Mouse (Mus musculus) cerebellum, adult 9-10 months (tissue): Measurements from ENCODE around the gene Gpr146.
"Not testable (repeated sequence)": the region's sequence is repeated elsewhere in the genome, so short reads cannot be mapped to it uniquely, and the experiment has no call there.

Experiments used
- DNase-seq: peaks from one replicate; pipeline ENCODE4 v3.0.0; 2022

The Gpr146 gene

DNA sequence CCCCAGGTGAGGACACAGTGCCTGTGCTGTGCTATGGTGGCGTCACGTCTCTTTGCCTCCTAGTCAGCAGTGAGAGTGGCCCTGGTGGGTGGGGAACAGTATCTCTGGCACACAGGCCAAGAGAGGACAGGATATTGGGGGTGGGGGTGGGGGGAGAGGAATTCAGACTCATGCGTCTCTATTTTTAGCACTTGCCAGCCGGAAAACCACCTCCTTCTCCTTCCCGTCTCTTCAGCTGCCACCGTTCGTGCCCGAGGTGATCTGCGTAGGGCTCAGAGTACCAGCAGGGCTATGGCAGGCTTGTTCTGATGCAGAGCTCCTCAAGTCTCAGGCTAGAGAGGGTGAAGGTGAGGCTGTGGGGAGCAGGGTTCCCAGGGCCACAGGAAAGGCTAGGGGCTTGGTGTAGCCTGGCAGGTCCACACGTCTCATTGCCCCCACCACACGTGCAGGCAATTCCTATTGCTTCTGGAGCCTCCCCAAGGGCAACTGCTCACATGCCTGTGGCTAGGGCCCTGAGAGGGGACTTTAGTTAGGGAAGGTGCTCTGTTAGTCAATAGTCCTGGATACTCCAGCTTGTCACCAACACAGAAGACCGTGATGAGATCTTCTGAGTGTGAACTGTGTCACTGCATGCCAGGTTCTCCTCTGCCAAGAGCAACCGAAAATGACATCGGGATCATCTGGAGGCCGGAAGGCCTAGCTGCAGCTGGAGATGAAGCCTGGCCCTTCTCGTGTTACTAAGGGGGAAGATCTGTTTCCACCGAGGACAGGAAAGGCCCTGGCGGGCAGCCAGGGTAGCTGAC lies at the start of gene Gpr146:
Gene Gpr146, plus strand, starts transcription at position 230 of the 803 bp plus-strand sequence.
- no peak for DNase-seq

DNA sequence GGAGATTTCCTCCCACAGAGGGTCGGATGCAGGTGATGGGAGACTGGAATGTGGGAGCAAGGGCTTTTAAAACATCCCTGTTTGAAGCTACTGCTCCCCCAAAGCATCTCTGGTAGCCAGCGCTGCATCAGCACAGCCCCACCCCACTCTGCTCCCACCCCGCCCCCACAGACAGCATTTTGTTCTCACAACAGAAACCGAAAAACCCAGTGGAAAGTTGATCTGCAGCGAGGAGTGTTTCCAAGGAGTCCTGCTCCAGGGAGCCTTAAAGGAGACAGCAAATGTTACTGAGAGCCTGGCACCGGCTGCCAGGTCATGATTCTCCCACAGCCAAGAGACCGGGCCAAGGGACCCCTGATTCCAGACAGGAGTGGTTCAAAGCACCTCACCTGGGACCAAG lies 46.7 kb upstream of the Gpr146 start:
- DNase-seq = no peak

DNA sequence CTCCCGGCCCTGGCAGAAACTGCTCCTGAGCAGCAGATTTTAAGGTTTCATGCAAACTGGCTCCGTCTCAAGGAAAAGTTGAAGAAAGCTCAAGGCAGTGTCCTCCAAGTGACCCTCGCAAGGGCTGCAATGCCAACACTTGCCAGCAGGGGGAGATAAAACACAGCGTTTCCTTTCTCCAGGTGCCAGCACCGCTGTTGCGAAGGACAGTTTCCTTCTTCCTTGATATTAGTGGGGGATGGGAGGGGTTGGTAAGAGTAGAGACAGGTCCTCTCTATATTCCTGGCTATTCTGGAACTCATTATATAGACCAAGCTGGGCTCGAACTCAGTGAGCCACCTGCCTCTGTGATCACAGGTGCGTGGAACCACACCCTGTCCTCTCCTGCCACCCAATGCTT lies 45.8 kb upstream of the Gpr146 start:
- peak; percentile 86 for DNase-seq

DNA sequence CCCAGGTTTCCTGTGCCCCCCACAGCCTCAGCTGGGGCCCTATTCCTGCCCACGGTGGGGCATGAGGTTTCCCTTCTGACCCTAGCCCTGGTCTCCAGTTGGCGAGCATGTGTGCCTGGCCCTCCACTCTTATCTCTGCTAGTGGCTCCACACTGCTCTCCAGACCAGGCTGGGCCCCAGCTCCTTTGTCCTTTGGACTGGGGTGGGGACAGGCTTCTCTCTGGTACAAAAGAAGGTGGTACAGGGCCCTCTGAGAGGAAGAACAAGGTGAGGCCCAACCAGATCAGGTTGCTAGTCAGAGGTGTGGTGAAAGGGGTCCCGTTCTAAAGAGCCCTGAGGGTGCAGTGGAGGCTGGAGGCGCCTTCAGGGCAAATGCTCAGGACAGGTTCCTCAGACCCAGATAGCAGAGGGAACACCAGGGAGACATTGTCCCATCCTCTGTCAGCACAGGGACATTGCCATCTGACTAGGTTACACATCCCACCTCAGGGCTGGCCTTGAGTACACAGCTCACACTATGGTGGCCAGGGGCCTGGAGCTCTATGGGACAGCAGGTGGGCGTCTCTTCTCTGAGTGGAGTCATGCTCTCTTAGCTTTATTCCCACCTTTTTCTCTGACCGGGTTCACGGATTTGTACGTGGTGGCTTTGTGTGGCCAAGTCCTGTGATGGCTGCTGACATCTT lies 44.8 kb upstream of the Gpr146 start:
- DNase-seq = no peak

DNA sequence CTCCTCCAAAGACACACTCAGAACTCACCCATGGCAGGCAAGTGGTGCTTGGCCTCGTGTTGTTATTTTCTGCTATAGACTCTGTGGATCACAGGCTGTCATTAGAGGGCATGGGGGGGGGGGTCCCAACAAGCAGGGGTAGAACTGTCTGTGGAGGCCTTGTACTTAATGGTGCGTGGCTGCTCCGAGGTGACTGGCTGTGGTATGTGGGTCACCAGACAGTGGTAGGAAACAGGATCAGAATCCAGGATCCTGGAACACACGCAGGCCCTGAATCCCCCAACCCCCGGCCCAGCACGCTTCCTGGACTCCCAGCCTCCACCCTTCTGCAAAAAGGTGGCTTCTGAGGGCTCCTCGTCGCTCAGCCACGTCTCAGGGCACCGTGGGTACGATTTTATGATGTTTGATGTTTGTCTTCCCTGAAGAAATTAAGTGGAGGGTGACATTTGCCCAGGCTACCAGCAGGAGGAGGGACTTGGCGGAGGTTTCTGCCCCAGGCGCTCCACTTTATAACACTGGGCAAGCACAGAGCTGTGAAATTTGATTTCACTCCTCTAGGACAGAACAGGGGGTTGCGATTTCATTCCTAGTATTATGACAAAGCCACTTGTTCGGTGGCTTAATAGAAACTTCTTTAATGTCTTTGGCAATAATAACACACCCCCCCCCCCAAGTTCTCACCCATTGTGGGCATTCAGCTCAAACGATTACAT lies 44.0 kb upstream of the Gpr146 start:
- DNase-seq = no peak

DNA sequence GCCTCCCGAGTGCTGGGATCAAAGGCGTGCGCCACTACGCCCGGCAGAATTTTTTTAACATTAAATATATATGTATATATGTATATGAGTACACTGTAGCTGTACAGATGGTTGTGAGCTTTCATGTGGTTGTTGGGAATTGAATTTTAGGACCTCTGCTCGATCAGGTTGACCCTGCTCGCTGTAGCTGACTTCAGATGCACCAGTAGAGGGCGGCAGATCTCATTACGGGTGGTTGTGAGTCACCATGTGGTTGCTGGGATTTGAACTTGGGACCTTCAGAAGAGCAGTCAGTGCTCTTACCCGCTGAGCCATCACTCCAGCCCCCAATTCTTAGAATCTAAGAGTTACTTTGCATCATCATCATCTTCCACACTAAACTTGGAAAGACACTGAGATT lies 43.1 kb upstream of the Gpr146 start:
- not testable (repeated sequence) for DNase-seq

DNA sequence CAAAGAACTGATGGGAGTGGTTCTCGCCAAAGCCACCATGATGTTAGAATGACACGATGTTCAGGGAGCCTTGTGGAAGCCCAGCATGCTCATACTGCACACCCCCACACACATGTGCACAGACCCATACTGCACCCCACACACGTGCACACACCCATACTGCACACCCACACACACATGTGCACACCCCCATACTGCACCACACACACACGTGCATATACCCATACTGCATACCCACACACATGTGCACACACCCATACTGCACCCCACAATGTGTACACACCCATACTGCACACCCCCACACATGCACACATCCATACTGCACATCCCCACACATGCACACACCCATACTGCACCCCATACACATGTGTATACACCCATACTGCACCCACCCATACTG lies 41.9 kb upstream of the Gpr146 start:
- DNase-seq = no peak

DNA sequence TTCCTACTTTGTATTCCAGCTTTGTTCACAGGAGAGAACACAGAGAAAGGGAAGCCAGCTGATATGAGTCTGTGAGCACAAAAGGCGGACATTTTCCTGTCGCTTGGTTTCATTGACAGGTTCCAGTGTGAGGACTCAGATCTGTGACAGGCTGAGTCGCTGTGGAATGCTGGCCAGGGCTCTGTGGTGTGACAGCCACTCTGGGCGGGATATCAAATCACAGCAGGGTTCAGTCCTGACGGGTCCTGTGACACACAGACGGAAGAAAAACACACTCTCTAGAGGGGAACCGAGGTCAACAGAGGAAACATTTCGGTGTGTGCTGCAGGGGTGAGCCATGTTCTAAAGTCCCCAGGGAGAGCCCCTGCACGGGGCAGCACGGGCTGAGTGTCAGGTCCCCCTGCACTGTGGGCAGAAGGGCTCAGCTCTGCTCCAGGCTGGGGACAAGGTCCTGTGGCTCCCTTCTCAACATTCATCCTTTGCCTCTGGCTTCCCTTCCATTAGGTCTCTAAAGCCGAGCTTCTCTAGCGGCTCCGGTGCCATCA lies 39.6 kb upstream of the Gpr146 start:
- peak; percentile 91 for DNase-seq

DNA sequence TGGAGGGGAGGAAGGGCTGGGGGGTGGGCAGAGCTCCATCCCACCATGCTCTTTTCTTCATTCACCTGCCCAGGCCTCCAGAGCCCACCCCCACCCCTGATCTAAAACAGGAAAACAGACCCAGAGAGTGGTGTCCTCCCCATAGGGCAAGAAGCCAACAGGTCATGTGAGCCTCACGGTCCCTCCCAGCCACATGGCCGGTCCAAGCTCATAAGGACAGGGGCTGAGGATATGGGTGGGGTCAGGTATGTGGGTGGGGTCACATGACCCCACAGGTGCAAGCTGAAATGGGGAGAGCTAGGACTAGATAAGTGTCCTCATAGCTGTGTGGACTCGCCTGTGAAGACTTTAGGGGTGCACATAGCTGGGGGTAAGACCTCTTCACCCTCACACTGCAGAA lies 39.1 kb upstream of the Gpr146 start:
- no peak for DNase-seq

DNA sequence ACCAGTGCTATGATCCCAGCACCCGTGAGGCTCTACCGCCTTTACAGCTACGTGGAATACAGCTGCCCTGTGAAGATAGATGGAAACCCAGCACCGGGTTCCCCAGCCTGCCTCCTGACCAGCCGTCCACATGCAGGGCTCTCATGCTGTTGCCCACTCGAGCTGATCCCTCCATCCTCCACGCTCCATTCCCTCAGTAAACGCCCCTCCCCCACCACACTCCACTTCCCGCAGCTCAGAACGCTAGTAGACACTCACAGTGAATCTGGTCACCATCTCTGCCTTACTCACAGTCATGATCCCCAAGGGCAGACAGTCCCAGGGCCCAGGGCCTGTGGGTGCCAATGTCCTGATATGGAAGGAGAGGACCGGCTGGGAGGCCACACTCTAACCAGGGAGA lies 38.6 kb upstream of the Gpr146 start:
- no peak for DNase-seq

DNA sequence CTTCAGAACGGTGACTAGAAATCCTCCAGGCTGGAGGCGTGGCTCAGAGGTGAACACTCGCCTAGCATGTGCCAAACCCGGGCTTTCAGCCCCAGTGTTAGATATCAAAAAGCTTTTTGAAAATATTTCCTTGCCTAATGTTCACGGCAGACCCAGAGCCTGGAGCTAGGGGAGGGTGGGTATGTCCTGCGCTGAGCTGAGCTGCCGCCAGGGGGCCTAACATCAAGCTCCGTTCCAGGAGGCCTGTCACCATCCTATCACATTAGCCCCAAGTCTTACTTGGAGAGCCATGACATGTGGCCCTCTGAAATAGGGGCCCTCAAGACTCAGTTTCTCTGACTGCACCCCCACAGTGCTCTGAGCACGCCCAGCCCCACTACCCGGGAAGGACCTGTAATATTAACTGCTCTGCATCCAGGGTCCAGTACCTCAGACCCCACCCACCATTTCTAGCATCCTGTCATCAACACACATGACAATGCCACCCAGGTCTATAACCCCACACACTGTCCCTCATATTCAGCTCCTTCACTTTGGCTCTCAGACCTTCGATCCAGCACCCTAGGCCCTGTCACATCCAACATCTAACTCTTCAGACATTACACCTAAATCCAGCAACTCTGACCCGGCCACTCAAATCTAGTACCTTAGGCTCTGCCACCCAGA lies 33.3 kb upstream of the Gpr146 start:
- DNase-seq = peak; percentile 80

DNA sequence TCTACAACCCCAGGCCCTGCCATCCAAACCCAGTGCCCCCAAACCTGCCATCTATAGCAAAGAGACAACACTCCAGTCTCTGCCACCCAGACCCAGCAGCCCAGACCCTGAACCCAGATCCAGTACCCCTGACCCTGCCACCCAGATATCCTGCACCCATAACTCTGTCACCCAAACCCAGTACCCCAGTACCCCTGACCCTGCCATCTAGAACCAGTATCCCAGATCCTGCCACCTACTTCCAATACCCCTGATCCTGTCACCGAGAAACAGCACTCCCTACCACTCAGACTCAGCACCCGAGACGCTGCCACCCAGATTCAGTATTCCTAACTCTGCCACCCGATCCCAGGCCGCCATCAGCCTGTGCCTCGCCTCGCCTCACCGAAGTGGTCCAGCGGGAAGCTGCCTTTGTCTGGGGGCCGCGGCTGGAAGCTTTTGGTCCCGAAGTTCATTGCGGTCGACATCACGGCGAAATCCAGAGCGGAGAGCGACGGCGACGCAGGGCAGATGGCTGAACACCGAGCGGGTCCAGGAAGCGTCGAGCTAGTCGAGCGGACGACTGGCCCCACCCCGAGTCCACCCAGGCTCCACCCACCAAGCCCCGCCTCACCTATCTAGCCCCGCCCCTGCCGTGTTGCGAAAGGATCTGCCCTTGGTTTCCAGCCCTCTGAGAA lies 32.7 kb upstream of the Gpr146 start:
- DNase-seq = peak; percentile 93

DNA sequence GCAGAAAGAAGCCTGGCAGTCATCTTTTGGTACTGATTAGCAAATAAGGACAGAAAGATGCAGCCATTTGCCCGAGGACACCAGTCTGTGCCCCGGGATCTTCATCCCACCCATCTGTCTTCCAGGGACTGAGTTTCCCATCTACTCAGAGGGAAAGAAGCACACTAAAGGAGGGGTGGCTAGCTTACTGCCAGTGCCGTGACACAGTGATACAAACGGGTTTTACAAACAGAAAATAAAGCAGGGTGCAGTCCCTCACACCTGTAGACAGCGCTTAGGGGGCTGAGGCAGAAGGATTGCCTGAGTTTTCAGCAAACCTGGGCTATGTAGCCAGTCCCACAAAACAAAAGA lies 32.2 kb upstream of the Gpr146 start:
- no peak for DNase-seq

DNA sequence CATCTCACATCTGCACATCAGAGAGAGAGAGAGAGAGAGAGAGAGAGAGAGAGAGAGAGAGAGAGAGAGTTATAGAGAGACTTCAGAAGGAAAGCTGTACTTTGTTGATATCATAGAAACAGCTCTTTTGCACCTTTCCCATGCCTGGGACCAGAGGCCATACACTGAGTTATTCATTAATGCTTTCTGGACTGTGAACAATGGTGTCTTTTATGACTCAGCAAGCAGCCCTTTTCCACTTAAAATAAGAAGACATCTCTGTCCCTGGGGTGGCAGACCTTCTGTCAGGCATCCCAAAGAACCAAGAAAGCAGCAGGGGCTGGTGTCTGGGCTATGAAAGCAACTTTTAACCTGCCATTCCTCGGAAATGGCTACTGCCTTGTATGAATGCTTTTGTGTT lies 30.3 kb upstream of the Gpr146 start:
- no peak for DNase-seq

DNA sequence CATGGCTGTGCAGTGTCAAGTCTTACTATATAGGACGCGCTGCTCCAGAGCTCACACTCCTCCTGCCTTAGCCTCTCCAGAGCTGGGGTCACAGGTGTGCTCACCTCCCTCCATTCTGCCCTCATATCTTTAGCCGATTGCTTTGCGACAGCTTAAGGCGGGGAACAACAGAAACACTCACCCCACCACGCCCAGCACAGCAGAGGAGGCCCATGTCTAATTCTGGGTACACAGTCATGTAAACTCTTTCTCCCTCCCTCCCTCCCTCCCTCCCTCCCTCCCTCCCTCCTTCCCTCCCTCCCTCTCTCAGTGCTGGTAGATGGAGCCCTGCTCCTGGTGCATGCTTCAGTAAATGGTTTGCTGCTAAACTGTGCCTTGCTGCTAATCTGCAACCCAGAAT lies 27.8 kb upstream of the Gpr146 start:
- no peak for DNase-seq

DNA sequence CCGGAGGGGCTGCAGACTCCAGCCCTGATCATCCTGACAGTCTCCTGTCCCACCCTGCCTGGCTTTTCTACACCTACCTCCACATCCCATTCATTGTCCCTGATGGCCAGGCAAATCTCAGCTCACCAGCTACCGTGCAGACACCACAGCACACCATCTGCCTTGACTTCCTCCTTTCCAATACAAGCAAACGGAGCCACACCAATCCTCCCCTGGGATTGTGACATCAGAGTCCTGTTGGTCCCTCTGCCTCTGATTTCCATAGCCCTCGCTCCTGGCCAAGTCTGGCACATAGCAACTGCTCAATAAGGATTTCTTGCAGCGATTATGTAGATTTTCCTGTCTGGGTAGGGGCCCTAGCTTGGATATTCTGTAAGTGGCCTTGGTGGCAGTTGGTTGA lies 26.4 kb upstream of the Gpr146 start, which contains the start of gene Cox19:
Gene Cox19, minus strand, starts transcription at position 285 of the 400 bp plus-strand sequence.
- DNase-seq = no peak

DNA sequence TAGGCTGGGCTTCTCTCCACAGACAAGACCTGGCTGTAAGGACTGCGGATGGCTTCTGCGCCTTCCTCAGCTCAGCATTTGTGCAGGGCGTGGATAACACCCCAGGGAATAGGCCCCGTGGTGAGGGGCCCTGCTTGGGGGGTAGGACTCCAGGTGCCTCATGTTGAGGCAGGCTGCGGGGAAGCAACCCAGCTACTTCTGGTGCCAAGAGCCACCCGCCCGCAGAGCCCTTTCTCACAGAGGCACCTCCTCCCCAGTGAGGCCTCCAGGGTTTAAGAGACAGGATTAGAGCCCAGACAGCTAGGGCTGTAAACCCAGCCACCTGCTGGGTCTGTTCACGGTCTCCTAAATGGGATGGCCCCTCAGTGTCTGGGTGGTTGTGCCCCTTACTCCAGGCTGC lies 25.9 kb upstream of the Gpr146 start:
- DNase-seq = no peak

DNA sequence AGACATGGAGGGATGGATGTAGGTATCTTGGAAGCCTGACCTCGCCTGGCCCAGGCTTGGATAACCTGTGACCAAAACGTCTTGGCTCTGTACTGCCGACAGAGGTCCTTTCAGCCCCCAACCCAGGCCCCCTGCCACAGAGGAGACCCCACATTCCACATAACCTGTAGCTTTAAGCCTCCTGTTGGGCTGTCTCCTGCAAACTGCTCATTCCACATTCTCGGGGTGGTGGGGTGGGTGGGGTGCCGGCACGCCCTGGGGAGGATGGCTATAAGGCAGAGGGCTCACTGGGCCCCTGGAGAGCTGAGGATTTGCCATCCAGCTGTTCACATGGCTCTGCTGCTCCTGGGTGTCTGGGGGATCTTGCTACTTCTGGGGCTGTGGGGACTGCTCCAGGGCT lies 25.2 kb upstream of the Gpr146 start, which contains the start of gene Cyp2w1:
Gene Cyp2w1, plus strand, starts transcription at position 301 of the 400 bp plus-strand sequence.
- no peak for DNase-seq

DNA sequence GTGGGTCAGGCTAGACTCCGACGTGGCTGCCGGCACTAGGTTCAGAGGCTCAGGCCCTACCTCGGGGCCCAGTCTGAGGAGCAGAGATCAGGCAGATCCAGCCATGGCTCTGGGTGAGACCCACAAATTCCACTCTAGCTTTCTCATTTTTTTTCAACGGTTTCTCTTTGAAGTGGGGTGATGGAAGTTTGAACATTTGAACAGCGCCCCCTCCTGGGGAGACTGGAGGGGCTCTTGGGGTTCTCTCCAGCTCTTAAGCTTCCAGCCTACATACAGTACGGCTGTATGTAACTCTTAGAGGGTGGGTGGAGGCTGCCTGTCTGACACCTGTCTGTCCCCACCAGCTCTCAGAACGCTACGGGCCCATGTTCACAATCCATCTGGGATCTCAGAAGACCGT lies 24.0 kb upstream of the Gpr146 start:
- no peak for DNase-seq

DNA sequence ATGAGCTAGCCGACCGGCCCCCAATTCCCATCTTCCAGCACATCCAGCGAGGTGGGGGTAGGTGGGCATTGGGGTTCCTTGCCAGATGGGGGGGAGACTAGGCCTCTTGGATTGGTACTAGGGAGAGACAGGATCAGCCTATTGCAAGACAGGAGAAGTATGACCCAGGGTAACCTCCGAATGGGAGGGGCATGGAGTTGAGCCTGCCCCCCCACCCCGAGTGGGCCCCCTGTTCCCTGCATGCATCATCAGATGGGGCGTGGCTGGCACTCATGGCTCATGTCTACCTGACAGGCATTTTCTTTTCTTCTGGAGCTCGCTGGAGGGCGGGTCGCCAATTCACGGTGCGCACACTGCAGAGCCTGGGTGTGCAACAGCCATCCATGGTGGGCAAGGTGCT lies 23.6 kb upstream of the Gpr146 start:
- no peak for DNase-seq

DNA sequence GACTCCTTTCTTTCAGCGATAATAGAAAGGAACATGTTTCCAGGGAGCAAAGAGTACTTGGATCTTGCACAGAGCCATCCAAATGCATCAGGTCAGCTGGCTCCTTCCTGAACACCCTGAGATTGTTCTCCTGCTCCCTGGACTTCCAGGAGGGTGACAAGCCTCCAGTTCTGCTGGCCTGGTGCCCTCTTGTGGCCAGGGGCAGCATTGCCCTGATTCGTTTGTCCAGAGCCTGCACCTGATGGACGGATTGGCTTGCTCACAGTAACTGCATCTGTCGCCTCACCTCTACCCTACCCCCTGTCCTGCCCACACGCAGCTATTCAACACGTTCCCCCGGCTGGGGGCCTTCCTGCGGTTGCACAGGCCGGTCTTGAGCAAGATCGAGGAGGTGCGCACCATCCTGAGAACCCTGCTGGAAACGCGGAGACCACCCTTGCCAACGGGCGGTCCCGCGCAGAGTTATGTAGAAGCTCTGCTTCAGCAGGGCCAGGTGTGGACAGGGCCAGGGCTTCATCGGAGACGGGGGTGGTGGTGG lies 22.2 kb upstream of the Gpr146 start:
- DNase-seq = peak; percentile 90

DNA sequence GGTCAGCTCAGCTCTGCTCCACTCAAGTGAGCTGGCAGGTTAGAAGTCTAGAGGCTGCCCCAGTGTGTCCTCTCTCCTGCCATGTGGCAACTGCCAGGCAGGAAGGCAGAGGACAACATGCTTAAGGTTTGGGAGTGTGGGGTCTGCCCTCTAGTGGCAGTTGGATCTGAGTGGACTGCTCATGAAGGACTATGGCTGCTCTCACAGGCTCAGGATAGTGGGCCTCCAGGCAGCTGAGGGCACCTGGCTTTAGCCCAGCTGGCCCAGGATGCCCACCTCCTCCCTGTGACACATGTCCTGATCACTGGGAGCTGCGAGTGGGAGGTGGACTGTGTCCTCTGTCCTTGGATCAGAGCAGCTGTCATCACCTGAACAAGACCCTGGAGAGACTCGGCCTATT lies 18.8 kb upstream of the Gpr146 start:
- DNase-seq = no peak
